Mouse (Mus musculus) lung, postnatal 0 days (tissue): ENCODE measurements at regions not wholly inside any gene's neighbourhood (a gene's known extent, or its start where the extent isn't known, plus 50 kb on each side); places are given as distances from the start of the nearest gene placed in this dataset.
A peak's percentile ranks its signal among the peaks of the same experiment; 100 is the strongest.

Source experiments
- CTCF ChIP-seq: IDR thresholded peaks from 2 replicates; pipeline ENCODE4 v1.5.1; 2016; ENCODE audit warnings: antibody characterized with exemption, mild to moderate bottlenecking
- EP300 ChIP-seq: IDR thresholded peaks from 2 replicates; pipeline ENCODE4 v1.6.1; 2016; ENCODE audit warnings: antibody characterized with exemption, mild to moderate bottlenecking, control low read depth

DNA sequence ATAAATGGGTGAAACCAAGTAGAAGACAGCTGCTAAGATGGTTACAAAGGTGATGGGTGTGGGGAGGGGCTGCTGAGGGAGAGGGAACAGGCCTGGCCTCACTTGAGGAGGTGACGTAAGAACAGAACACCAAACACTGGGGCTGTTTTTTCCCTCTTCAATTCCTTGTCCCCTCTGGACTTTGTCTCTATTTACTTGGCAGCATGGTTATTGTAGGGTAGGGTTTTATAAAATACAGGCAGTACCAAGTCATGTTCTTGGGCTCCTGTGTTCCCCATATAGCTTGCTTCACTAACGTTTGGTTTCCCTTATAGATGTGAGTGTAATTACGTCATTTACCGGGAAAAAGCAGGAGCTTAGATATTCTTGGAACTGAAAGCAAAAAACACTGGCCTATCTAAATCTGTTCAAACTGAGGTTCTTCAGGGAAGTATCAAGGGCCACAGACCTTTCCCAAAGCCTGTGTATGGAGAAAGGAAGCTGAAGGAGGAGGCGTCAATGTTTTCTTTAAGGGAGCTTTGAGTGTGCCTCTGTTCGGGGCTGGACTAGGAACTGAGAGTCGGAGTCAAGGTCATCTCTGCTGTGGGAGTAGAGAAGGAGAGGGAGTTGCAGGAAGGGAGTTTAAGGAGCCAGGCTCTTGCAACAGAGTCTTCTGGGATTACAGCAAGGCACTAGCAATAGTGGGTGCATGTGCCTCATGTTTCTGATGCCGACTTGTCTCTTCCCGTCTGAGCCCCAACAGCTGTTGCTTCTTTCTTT, 85.1 kb upstream of the Atp1b1 start:
- TF ChIP-seq CTCF (no peak), EP300 (0 out of 2 replicates have a peak, but pooled peaks have one; percentile 13)
